Mouse (Mus musculus): ENCODE results near the gene Actr8. TPM values are rescaled to one million over a fixed set of nuclear protein-coding genes. Genes with fewer than 3 reads are reported as not detected.
A peak's percentile ranks its signal among the peaks of the same experiment; 100 is the strongest.

The Actr8 gene
- polyA plus RNA-seq, 1 experiment from 2014 or later = 27.6 TPM

DNA sequence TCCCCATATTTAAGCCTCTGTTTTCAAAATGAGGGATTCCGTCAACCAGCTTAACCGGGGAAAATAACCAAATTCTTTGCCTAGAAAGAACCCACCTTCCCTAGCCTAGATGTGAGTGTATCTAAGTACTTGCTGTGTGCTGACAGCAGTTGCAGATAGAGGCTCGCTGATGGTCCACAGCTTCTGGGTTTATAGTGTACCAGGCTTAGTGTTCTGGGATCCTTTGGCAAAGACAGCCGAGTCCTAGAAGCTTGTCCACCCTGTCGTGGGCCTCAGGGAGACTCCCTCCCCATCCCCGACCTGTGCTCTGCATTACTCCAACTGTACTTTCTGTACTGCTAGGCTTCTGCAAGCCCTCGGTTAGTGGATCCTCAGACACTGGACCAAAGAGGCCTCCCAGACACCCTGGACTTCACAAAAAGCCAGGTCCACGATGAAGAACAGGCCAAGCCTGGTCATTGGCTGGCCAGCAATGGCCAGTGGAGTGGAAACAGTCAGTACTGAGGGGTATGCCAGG is 67.6 kb downstream of the Actr8 start:
- DNase-seq (ENCODE audit: low spot score) (no peak), ATAC-seq (ENCODE audit: low FRiP score, low TSS enrichment) (no peak)
- 62% methylated on average over 8 of the region's 8 CpGs for WGBS
- Histone ChIP-seq H3K4me3 (ENCODE audit: low read depth, low read length) (no peak overlapping the region), H3K27ac (replicated peaks) (0 out of 2 replicates have a peak overlapping the region, but pooled peaks have one; percentile 4), H3K9ac (ENCODE audit: low read length) (no peak overlapping the region), H3K4me1 (replicated peaks; ENCODE audit: control insufficient read depth, insufficient read depth) (0 out of 2 replicates have a peak, but pooled peaks cover 2% of the 10 kb centered on the region), H3K4me2 (replicated peaks; ENCODE audit: low read depth) (no peak overlapping the region), H3K36me3 (ENCODE audit: control insufficient read depth, insufficient read depth, low read length) (no peaks in the 10 kb centered on the region; the same call in 1 of the 2 replicates), H3K27me3 (ENCODE audit: control insufficient read depth, insufficient read depth, low read length) (no peaks in the 10 kb centered on the region), H3K9me3 (ENCODE audit: control insufficient read depth, low read length) (no peaks in the 10 kb centered on the region)
- TF ChIP-seq EP300 (optimal IDR thresholded peaks at IDR 0.05) (no peak), CTCF (IDR thresholded peaks at IDR 0.05; ENCODE audit: low read depth) (no peak)

DNA sequence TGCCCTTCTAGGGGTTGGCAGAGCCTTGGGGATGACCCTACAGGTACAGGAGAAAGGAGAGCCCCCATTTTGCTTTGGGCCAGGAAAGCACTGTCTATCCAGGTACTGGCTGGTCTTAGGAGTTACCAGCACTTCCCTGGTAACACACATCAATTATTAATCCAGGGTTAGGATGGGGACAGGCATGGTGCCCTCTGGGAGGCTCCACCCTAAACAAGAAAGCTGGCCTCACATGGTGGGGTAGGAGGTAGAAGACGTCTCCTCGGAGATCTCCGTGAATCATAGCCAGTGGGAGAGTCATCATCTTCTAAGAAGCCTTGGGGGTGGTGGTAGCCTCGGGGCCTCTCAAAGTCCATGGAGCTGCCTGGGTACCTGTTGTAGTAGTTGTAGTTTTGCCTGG is 68.8 kb downstream of the Actr8 start:
- H3K4me3 ChIP-seq (ENCODE audit: low read depth, low read length) = no peak overlapping the region
- H3K27ac ChIP-seq (replicated peaks) = no peak overlapping the region
- no peak overlapping the region for H3K9ac ChIP-seq (ENCODE audit: low read length)
- H3K4me2 ChIP-seq (replicated peaks; ENCODE audit: low read depth) = no peak overlapping the region
- no peaks in the 10 kb centered on the region for H3K9me3 ChIP-seq (ENCODE audit: control insufficient read depth, low read length)
- no peaks in the 10 kb centered on the region; the same call in 1 of the 2 replicates for H3K36me3 ChIP-seq (ENCODE audit: control insufficient read depth, insufficient read depth, low read length)
- DNase-seq (ENCODE audit: low spot score) (no peak), ATAC-seq (ENCODE audit: low FRiP score, low TSS enrichment) (no peak)
- 88% methylated on average over 4 of the region's 4 CpGs for WGBS
- H3K4me1 ChIP-seq (replicated peaks; ENCODE audit: control insufficient read depth, insufficient read depth) = 0 out of 2 replicates have a peak, but pooled peaks cover 2% of the 10 kb centered on the region
- H3K27me3 ChIP-seq (ENCODE audit: control insufficient read depth, insufficient read depth, low read length) = no peaks in the 10 kb centered on the region
- TF ChIP-seq EP300 (optimal IDR thresholded peaks at IDR 0.05) = no peak
- TF ChIP-seq CTCF (IDR thresholded peaks at IDR 0.05; ENCODE audit: low read depth) = no peak

DNA sequence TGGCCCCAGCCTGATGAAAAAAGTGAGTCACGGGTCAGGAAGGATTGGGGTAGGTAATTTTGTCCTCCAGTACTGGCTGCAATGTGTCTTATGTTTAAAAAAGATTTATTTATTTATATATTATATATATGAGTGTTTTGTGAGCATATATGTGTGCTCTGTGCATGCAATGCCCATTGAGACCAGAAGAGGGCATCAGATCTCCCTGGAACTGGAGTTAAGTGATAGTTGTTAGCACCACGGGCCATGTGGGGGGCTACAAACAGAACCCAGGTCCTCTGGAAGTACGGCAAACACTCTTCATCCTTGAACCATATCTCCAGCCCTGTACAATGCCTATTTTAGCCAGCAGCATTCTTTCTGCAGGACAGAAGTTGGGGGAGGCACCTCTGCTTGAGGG is 69.9 kb downstream of the Actr8 start:
- no peaks in the 10 kb centered on the region for H3K27me3 ChIP-seq (ENCODE audit: control insufficient read depth, insufficient read depth, low read length)
- H3K36me3 ChIP-seq (ENCODE audit: control insufficient read depth, insufficient read depth, low read length) = no peaks in the 10 kb centered on the region
- H3K9ac ChIP-seq (ENCODE audit: low read length) = no peak overlapping the region
- H3K4me2 ChIP-seq (replicated peaks; ENCODE audit: low read depth) = no peak overlapping the region
- ATAC-seq (ENCODE audit: low FRiP score, low TSS enrichment) (no peak), DNase-seq (ENCODE audit: low spot score) (no peak)
- TF ChIP-seq CTCF (IDR thresholded peaks at IDR 0.05; ENCODE audit: low read depth) (peak; percentile 56), EP300 (optimal IDR thresholded peaks at IDR 0.05) (no peak)
- H3K27ac ChIP-seq (replicated peaks) = no peak overlapping the region
- no peaks in the 10 kb centered on the region for H3K9me3 ChIP-seq (ENCODE audit: control insufficient read depth, low read length)
- H3K4me3 ChIP-seq (ENCODE audit: low read depth, low read length) = no peak overlapping the region
- 93% methylated on average over 3 of the region's 3 CpGs for WGBS
- 0 out of 2 replicates have a peak, but pooled peaks cover 2% of the 10 kb centered on the region for H3K4me1 ChIP-seq (replicated peaks; ENCODE audit: control insufficient read depth, insufficient read depth)

DNA sequence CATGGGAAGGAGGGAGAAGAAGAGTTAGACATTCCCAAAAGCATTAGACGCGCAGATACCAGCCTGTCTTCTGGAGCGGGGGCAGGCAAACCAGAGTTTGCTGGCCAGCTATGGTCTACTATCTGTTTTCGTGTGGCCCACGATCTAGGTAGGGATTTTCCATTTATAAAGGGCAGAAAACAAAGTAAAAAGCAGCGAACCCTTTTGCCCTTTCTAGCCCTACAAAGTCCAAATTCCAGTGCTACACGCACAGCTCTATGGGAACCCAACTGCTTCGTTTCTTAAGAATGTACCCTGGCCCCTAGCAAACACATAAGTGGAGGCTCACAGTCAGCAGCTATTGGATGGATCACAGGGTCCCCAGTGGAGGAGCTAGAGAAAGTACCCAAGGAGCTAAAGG is 72.1 kb downstream of the Actr8 start:
- H3K4me1 ChIP-seq (replicated peaks; ENCODE audit: control insufficient read depth, insufficient read depth) = 0 out of 2 replicates have a peak, but pooled peaks cover 2% of the 10 kb centered on the region
- TF ChIP-seq EP300 (optimal IDR thresholded peaks at IDR 0.05) = no peak
- TF ChIP-seq CTCF (IDR thresholded peaks at IDR 0.05; ENCODE audit: low read depth) = no peak
- H3K9me3 ChIP-seq (ENCODE audit: control insufficient read depth, low read length) = no peaks in the 10 kb centered on the region
- DNase-seq (ENCODE audit: low spot score) = no peak
- H3K4me2 ChIP-seq (replicated peaks; ENCODE audit: low read depth) = no peak overlapping the region
- 90% methylated on average over 8 of the region's 8 CpGs for WGBS
- no peaks in the 10 kb centered on the region for H3K36me3 ChIP-seq (ENCODE audit: control insufficient read depth, insufficient read depth, low read length)
- no peak overlapping the region for H3K27ac ChIP-seq (replicated peaks)
- no peaks in the 10 kb centered on the region for H3K27me3 ChIP-seq (ENCODE audit: control insufficient read depth, insufficient read depth, low read length)
- no peak for ATAC-seq (ENCODE audit: low FRiP score, low TSS enrichment)
- H3K4me3 ChIP-seq (ENCODE audit: low read depth, low read length) = no peak overlapping the region
- H3K9ac ChIP-seq (ENCODE audit: low read length) = no peak overlapping the region

DNA sequence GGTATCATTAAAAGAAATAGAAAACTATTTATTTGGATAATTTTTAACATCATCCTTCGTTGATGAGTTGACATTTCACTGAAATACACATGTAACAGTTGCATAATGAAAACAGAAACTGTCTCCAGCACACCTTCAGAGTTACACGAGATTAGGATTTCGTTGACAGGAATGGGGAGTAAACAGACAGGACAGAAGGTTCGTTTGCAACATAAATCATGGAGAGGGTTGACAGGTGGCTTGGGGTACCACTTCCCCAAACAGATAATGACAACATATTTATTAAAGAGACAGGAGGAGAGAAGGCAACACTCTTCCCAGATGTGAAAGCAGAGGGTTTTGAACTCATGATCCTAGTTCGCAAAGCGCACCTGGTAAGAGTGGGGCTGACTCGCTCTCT is 76.8 kb downstream of the Actr8 start:
- Histone ChIP-seq H3K4me2 (replicated peaks; ENCODE audit: low read depth) (no peak overlapping the region), H3K27me3 (ENCODE audit: control insufficient read depth, insufficient read depth, low read length) (no peaks in the 10 kb centered on the region), H3K27ac (replicated peaks) (no peak overlapping the region), H3K36me3 (ENCODE audit: control insufficient read depth, insufficient read depth, low read length) (no peaks in the 10 kb centered on the region), H3K9ac (ENCODE audit: low read length) (no peak overlapping the region), H3K9me3 (ENCODE audit: control insufficient read depth, low read length) (no peaks in the 10 kb centered on the region), H3K4me1 (replicated peaks; ENCODE audit: control insufficient read depth, insufficient read depth) (peaks cover 2% of the 10 kb centered on the region; the same call in 1 of the 2 replicates), H3K4me3 (ENCODE audit: low read depth, low read length) (no peak overlapping the region)
- DNase-seq (ENCODE audit: low spot score) = no peak
- TF ChIP-seq CTCF (IDR thresholded peaks at IDR 0.05; ENCODE audit: low read depth) = no peak
- TF ChIP-seq EP300 (optimal IDR thresholded peaks at IDR 0.05) = no peak
- ATAC-seq (ENCODE audit: low FRiP score, low TSS enrichment) = no peak
- 51% methylated on average over 7 of the region's 7 CpGs for WGBS

Small RNA genes within 50 kb of the gene (microRNA-seq; reads per million reads assigned to microRNA genes)
- not detected for gene Mir6947

Other genes with a start within 250 kb of the Actr8 start
- gene Selenok, start 10.0 kb upstream of the Actr8 start, polyA plus RNA-seq (2015; fragmentation: Nextera tagmentation; extraction: Ambion mirVana) = 351 and 372 TPM in 2 replicates
- 0.35 and 0.52 TPM in 2 replicates for gene Il17rb, start 30.6 kb downstream of the Actr8 start, polyA plus RNA-seq (2015; fragmentation: Nextera tagmentation; extraction: Ambion mirVana)
- 1.5 and 1.7 TPM in 2 replicates for gene Chdh, start 30.7 kb downstream of the Actr8 start, polyA plus RNA-seq (2015; fragmentation: Nextera tagmentation; extraction: Ambion mirVana)

All from stomach, postnatal 0 days (tissue).